ENCODE assay signal across 8 mouse cellular contexts in the genomic region with DNA sequence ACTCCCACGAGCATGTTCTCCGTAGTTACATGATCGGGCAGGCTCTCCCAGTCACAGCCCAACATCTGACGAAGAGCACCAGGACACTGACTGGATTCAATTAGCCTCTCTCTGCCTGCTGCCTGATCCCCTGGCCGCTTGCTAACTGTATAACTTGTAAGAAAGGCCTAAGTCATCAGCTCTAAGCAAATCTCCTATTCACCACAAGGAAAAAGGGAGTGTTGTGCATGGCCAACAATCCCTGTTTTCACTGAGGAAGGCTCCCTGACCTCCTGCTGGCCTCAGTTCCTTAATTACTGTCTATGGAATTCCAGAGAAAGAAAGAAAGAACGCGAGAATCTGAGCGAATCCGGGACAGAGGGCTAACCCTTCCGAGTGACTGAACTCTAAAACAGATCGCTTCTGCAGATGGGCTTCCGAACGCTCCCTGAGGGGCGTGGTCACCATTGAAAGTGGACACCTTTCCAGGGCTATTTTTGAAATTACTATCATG.
DNase-seq lines count a peak whose midpoint lies in the region; ATAC-seq lines count a peak whose summit lies in the region.
"Had no signal": no experiment of that assay in that cellular context is flagged by ENCODE, and none has a peak within 500 bp of the region (broad histone marks: within the 10 kb centered on the region; RNA-seq: fewer than 3 reads in every experiment).

No protein-coding gene starts in this region.

- peak; percentile 68 for ATAC-seq in intestine, embryonic 14.5 days (replicated peaks; ENCODE audit: low FRiP score, low TSS enrichment, low read depth)
- ATAC-seq in midbrain, embryonic 11.5 days (ENCODE audit: low FRiP score): peak; percentile 62

- DNase-seq in Muller cell, postnatal 12 days (ENCODE audit: inconsistent ontology term): peak; percentile 89
- peak; percentile 9 for DNase-seq in adrenal gland, postnatal 25 days
- DNase-seq in gastrocnemius, postnatal 14 days: peak; percentile 77
- DNase-seq in intestine, embryonic 14.5 days (ENCODE audit: low spot score): peak; percentile 63
- DNase-seq in midbrain, embryonic 11.5 days (ENCODE audit: low spot score, missing footprints): peak; percentile 95
- DNase-seq in thymus, postnatal 10 days (ENCODE audit: low spot score in 2 of 2): no peak
- no peak for DNase-seq in cerebellum, adult 11-12 months

- H3K36me3 ChIP-seq in intestine, embryonic 14.5 days (ENCODE audit: control insufficient read depth, insufficient read depth, low read length): no peaks in the 10 kb centered on the region
- no peaks in the 10 kb centered on the region for H3K36me3 ChIP-seq in midbrain, embryonic 11.5 days (ENCODE audit: control insufficient read depth, insufficient read depth, low read length)

- H3K9ac ChIP-seq in intestine, embryonic 14.5 days (ENCODE audit: low read length): peak overlapping the region; percentile 41
- peak overlapping the region; percentile 41 for H3K9ac ChIP-seq in midbrain, embryonic 11.5 days (ENCODE audit: low read length)

- peak overlapping the region; percentile 30 for H3K4me3 ChIP-seq in intestine, embryonic 14.5 days (ENCODE audit: low read depth, low read length)
- peak overlapping the region; percentile 14; the same call in 1 of the 2 replicates for H3K4me3 ChIP-seq in midbrain, embryonic 11.5 days (ENCODE audit: low read depth, low read length)
- H3K4me3 ChIP-seq: erythroblast, embryonic 14.5 days had no signal

- H3K27me3 ChIP-seq in intestine, embryonic 14.5 days (replicated peaks; ENCODE audit: control insufficient read depth, insufficient read depth, low read length): no peaks in the 10 kb centered on the region
- H3K27me3 ChIP-seq in midbrain, embryonic 11.5 days (ENCODE audit: control insufficient read depth, insufficient read depth, low read length): no peaks in the 10 kb centered on the region

- WGBS in intestine, embryonic 14.5 days: 21% methylated on average over 14 of the region's 14 CpGs
- 3% methylated on average over 14 of the region's 14 CpGs for WGBS in midbrain, embryonic 11.5 days

- H3K9me3 ChIP-seq in intestine, embryonic 14.5 days (ENCODE audit: control insufficient read depth, low read length): no peaks in the 10 kb centered on the region
- no peaks in the 10 kb centered on the region for H3K9me3 ChIP-seq in midbrain, embryonic 11.5 days (ENCODE audit: control insufficient read depth, low read length)

- H3K27ac ChIP-seq in intestine, embryonic 14.5 days (ENCODE audit: low read depth): peak overlapping the region; percentile 86
- H3K27ac ChIP-seq in midbrain, embryonic 11.5 days (ENCODE audit: low read depth, low read length): peak overlapping the region; percentile 49; the same call in 1 of the 2 replicates

- H3K4me1 ChIP-seq in intestine, embryonic 14.5 days (replicated peaks; ENCODE audit: control insufficient read depth, insufficient read depth, low read length): peaks cover 33% of the 10 kb centered on the region
- H3K4me1 ChIP-seq in midbrain, embryonic 11.5 days (ENCODE audit: control insufficient read depth, insufficient read depth, low read length): peaks cover 43% of the 10 kb centered on the region

- intact Hi-C loops in gastrocnemius, postnatal 14 days (cut with DNase I; ENCODE audit: low total_unique reads): no loop called here

- H3K4me2 ChIP-seq in intestine, embryonic 14.5 days (ENCODE audit: low read length): peak overlapping the region; percentile 52
- peak overlapping the region; percentile 47 for H3K4me2 ChIP-seq in midbrain, embryonic 11.5 days

Comparison
In these comparisons a context has a peak if more than half of its experiments do, and no peak if none do; other contexts are left out.
1. DNase-seq: peak in Muller cell, postnatal 12 days (single experiment), adrenal gland, postnatal 25 days (single experiment), gastrocnemius, postnatal 14 days (single experiment), intestine, embryonic 14.5 days (single experiment) and midbrain, embryonic 11.5 days (single experiment); none in thymus, postnatal 10 days (0 of 2) and cerebellum, adult 11-12 months (single experiment).